Mouse (Mus musculus) neutrophil, adult 5-6 weeks (primary cell): ENCODE data around the gene Tsen15. TPM values are rescaled to one million over a fixed set of nuclear protein-coding genes. Genes with fewer than 3 reads are reported as not detected.
A peak's percentile ranks its signal among the peaks of the same experiment; 100 is the strongest.
"Not testable (repeated sequence)": the region's sequence is repeated elsewhere in the genome, so short reads cannot be mapped to it uniquely, and the experiment has no call there.

Experiments
- ATAC-seq: fragments of 151-379, 151-347 bp; 2 replicates; pipeline ENCODE4 v1.8.0; 2017; ENCODE audit warnings: mild to moderate bottlenecking, moderate TSS enrichment; ENCODE audit not compliant: insufficient number of reproducible peaks, poor library complexity, low FRiP score, severe bottlenecking; ENCODE audit errors: extremely low read depth
- total RNA-seq: library from RNA; stranded (forward); fragments of 200-1000 nt; gene quantifications from 2 replicates; pipeline ENCODE4 v1.2.3, GENCODE M21; 2017

Tsen15 gene
- total RNA-seq, 1 experiment from 2014 or later = 17.8 TPM

DNA sequence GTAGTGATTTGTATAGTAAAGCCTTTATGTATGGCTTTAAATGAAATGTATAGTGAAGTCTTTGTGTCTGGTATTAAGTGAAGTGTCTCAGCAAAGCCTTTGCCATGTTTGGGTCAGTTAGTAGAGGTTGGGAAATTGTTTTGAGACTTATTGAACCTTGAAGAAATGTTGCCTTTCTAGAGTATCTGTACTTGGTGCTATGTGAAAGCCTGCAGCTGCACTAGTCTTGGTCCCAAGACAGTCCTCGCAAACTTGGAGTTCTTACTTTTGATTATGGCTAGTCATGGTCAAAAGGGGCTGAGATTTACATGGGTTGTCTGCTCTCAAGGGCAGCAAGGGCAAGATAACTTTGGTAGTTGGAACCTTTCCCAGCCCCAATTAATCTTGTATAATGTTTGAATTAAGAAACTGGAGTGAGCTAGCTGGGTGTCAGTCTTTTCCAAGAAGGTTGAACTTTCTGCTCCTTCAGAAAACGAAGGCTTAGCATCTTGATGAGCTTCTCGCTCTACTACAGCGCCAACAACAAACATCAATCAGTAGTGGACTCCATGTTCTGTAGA lies 8.5 kb upstream of the Tsen15 start:
- ATAC-seq = no peak

GRCm38 (mm10) chr1:152394137-152394536 lies 7.6 kb upstream of the Tsen15 start:
- no peak for ATAC-seq

DNA sequence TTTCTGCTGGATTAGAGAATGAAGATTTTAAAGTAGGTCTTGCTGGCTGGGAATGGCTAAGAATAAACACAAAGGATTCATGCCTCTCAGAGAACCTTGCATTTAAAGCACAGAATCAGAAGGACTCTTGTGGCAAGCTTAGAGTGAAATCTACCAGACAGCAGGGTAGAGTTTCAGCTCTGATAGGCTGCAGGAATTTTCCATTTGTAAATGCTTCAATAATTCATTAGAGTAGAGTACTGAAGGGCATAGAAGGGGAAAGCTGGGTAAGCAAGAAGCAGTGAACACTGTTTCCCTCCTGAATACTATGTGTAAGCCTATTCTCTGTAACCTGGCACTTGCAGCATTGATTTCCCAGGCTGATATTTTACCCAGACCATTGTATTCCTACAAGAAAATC lies 2.8 kb upstream of the Tsen15 start:
- ATAC-seq = no peak

- not testable (repeated sequence) for ATAC-seq
These were observed 795 bp downstream of the Tsen15 start for GRCm38 (mm10) chr1:152385693-152386092.

DNA sequence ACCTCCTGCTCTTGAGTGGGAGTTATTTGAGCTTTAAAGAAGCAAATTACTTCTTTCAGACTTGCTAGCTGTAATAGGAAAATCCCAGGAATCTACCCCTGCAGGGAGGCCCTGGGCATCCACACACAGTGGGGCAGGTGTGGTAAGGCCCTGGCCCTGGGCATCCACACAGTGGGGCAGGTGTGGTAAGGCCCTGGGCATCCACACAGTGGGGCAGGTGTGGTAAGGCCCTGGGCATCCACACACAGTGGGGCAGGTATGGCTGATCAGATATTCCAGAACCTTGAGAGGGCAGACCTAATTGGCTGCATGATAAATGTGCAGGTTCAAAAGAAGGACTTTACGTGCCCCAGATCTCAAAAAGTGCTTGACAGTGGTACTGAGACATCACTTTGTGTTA lies 1.9 kb downstream of the Tsen15 start:
- ATAC-seq = no peak

DNA sequence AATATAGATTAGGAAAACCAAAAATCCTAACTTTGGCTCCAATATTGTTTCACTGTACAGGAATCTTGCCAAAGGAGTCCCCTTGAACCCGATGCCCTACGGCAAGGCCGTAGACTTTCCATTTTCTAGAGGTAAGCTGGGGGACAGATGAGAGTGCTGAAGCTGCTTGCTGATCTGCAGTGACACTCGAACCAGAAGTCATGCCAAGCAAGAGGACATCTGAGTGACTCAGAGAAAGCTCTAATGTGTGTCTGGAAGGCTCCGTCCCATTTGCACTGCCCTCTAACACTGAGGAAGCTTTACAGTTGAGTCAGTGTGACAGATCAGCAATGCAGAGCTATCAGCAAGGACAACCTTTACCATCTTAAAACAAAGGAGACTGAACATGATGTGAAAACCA lies 8.2 kb downstream of the Tsen15 start:
- ATAC-seq = no peak

GRCm38 (mm10) chr1:152369139-152369538 lies 17.3 kb downstream of the Tsen15 start:
- ATAC-seq = 0 out of 2 replicates have a peak, but pooled peaks have one; percentile 26

DNA sequence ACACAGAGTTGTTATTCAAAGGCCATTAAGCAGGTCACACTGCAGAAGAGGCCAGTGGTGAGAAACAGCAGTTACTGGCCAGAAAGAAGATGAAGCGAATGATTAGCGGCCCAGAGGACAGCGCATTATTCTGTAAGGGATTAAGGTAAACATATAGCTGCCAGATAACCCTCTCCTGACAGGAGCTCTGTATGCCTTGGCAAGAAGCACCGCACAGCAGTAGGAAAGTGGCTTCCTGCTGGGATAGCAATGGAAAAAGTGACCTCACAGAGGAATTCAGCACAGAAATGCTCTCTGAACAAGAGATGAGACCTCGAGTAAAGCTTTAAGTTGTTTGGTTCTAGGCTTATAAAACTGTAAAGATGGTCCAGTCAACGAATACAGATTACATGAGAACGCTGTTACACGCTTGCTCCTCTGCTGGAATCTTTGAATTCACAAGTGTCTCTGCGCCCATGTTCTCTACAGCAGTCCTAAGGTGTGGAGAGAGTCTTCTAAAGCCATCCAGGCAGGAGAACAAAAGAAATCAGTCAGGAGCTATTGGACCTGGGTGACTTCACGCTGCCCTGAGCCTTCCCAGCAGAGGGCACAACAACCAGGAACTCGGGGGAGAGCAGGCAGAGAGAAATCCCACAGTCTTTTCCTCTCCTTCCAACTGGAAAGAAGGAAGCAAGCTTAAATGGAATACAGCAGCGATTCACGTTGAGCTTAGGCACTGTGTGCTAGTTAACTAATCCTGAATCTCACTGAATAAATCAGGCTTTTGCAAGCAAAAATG lies 18.0 kb downstream of the Tsen15 start:
- ATAC-seq = no peak

DNA sequence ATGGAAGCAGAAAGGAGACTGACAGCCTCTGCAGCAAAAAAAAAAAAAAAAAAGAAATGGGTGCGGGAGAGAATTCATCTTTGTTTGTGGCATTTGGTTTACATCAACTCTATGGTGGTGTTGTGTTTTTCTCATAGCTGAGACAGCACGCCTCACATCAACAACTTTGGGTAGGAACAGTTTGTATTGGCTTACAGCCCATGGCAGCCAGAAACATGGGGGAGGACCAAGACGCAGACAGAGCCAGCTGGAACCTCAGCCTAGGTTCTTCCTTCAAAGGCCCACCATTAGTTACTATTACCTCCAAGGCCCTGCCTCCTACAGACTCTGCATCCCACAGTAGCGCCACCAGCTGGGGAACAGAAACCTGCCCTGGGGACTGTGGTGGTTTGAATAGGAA lies 29.8 kb downstream of the Tsen15 start:
- no peak for ATAC-seq

DNA sequence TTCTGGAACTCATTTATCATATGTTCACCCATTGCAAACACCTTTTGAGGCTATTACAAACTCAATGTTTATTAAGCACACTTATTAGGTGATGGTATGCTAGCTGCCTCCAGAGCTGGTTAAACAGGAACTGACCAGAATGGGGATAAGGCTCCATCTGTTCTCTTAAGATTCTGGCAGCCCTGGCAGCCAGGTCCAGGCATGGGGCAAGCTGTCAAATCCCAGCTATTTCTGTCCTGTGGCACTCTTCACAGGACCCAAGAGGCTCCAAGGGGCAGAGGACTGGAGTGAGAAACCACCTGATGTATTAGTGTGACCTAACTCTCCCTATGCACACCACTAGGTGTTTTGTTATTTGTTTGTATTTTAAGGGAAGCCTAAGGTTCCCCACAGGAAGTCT lies 38.5 kb downstream of the Tsen15 start:
- no peak for ATAC-seq

GRCm38 (mm10) chr1:152324024-152324423 lies 62.5 kb downstream of the Tsen15 start:
- no peak for ATAC-seq

Other genes starting within 250 kb of the Tsen15 start
- not detected in 2 replicates for gene Colgalt2, start 13.1 kb upstream of the Tsen15 start, total RNA-seq